Mouse (Mus musculus): ENCODE measurements at regions not wholly inside any gene's neighbourhood (a gene's known extent, or its start where the extent isn't known, plus 50 kb on each side); places are given as distances from the start of the nearest gene placed in this dataset.

DNA sequence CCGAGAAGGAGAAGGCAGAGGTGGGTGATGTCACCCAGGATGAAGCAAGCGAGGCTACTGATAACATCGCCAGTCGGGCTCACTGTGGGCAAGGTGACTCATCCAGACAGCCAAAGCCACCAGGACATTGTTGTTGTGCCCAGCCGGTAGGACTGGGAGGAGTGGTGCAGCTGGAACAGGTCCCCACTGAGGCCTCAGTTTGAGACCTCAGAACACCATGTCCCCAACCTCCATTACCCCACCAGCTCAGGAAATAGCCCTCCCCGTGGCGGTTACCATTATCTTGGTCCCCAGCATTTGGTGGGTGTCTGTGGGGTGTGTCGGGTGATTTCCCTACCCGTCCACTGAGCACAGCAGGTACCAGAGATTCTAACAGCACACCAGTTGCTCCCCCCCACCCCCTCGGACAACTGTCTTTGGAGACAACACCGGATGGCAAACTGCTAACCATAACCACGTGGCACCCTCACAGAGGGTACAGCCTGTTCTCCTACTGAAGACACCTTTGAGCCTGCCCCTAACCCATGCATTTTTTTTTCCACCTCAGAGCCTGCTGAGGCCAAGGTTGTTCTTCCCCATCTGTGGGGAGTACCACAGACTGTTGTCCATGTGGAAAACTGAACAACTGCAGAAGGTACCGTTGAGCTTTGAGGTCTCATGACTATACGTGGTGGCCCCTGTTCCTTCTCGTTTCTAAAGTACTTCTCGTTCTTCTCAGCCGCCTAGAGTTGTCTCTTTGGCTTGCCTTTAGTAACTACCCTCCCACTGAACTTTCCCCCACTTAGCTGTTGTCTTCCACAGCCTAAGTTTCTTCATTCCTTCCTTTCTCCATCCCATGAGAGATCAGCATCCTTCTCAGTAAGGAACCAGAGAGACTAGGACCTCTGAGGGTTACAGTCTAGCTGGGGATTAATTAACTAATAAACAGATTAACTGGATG lies 71.1 kb downstream of the Zfp36l2 start:
- peak; percentile 84 for TF ChIP-seq EP300 (IDR thresholded peaks at IDR 0.05; ENCODE audit: low read depth)
- no peak for TF ChIP-seq CTCF (IDR thresholded peaks at IDR 0.05; ENCODE audit: low read depth)
- peak; percentile 55 for ATAC-seq (ENCODE audit: insufficient read depth)
- Histone ChIP-seq H3K9ac (replicated peaks) (0 out of 2 replicates have a peak overlapping the region, but pooled peaks have one; percentile 27), H3K36me3 (replicated peaks; ENCODE audit: control insufficient read depth, insufficient read depth, low read depth) (no peaks in the 10 kb centered on the region), H3K9me3 (ENCODE audit: control insufficient read depth, low read length) (no peaks in the 10 kb centered on the region), H3K4me2 (ENCODE audit: low read depth) (peak overlapping the region; percentile 16; the same call in 1 of the 2 replicates), H3K27me3 (ENCODE audit: control insufficient read depth, insufficient read depth, low read length) (no peaks in the 10 kb centered on the region), H3K4me3 (ENCODE audit: insufficient read depth in 1 of 2, low read depth in 2 of 2, low read length in 2 of 2) (no peak overlapping the region), H3K4me1 (replicated peaks; ENCODE audit: control insufficient read depth in 2 of 2, insufficient read depth in 2 of 2, low read length in 1 of 2) (peaks cover 63 to 74% of the 10 kb centered on the region in 2 experiments), H3K27ac (peak overlapping the region; percentile 47)
- WGBS (ENCODE audit: insufficient replicate concordance), result 12% methylated on average over 17 of the region's 17 CpGs
- DNase-seq (ENCODE audit: low read depth in 3 of 3, low spot score in 3 of 3), result peak in 2 of 3 experiments; percentile 50 to 79

DNA sequence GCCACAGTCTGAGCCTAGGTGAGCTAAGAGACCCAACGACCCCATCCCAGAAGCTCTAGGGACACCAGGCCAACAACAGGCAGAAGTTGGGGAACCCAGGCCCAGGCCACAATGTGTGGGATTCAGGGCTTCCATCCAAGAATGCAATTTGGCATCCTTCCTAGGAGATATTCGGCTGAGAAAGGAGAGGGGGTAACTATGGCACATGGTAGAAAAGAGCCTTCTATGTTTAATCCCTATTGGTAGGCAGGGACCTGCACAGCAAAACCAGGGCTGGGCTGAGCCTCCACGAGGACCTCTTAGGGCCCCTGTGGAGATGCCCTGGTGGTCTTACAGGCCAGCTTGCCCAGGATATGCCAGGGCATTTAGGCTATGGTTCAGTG lies 71.8 kb downstream of the Zfp36l2 start:
- Histone ChIP-seq H3K4me1 (replicated peaks; ENCODE audit: control insufficient read depth in 2 of 2, insufficient read depth in 2 of 2, low read length in 1 of 2) (peaks cover 63 to 80% of the 10 kb centered on the region in 2 experiments), H3K4me3 (ENCODE audit: insufficient read depth in 1 of 2, low read depth in 2 of 2, low read length in 2 of 2) (no peak overlapping the region), H3K9me3 (ENCODE audit: control insufficient read depth, low read length) (no peaks in the 10 kb centered on the region), H3K9ac (replicated peaks) (peak overlapping the region; percentile 27; the same call in 1 of the 2 replicates), H3K27ac (peak overlapping the region; percentile 59), H3K27me3 (ENCODE audit: control insufficient read depth, insufficient read depth, low read length) (no peaks in the 10 kb centered on the region), H3K36me3 (replicated peaks; ENCODE audit: control insufficient read depth, insufficient read depth, low read depth) (no peaks in the 10 kb centered on the region), H3K4me2 (ENCODE audit: low read depth) (peak overlapping the region; percentile 16; the same call in 1 of the 2 replicates)
- no peak for TF ChIP-seq EP300 (IDR thresholded peaks at IDR 0.05; ENCODE audit: low read depth)
- TF ChIP-seq CTCF (IDR thresholded peaks at IDR 0.05; ENCODE audit: low read depth), result no peak
- DNase-seq (ENCODE audit: low read depth in 3 of 3, low spot score in 3 of 3) (no peak), ATAC-seq (ENCODE audit: insufficient read depth) (no peak)
- 43% methylated on average over 3 of the region's 3 CpGs for WGBS (ENCODE audit: insufficient replicate concordance)

DNA sequence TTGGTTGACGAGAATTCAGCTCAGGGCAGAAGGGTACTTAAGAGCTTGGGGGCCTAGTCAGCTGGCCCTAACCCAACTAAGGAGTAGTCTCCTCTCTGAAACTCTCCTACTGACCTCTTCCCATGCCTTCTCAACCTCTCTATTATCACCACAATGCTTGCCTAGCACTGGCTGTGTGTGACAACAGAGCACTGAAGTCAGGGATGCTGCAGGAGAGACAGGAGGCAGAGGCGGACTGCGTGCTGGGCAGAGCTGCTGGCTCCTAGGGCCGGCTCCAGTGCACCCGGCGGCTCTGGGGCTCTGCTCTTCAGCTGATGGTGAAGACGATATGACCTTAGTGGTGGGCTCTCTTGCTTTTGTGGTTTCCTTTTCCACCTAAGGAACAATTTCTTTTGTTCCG lies 72.6 kb downstream of the Zfp36l2 start:
- H3K27me3 ChIP-seq (ENCODE audit: control insufficient read depth, insufficient read depth, low read length), result no peaks in the 10 kb centered on the region
- H3K9ac ChIP-seq (replicated peaks), result peak overlapping the region; percentile 15; the same call in 1 of the 2 replicates
- no peaks in the 10 kb centered on the region for H3K36me3 ChIP-seq (replicated peaks; ENCODE audit: control insufficient read depth, insufficient read depth, low read depth)
- peak overlapping the region; percentile 20 for H3K27ac ChIP-seq
- DNase-seq (ENCODE audit: low read depth in 3 of 3, low spot score in 3 of 3), result no peak
- TF ChIP-seq CTCF (IDR thresholded peaks at IDR 0.05; ENCODE audit: low read depth) (no peak), EP300 (IDR thresholded peaks at IDR 0.05; ENCODE audit: low read depth) (no peak)
- WGBS (ENCODE audit: insufficient replicate concordance), result 33% methylated on average over 8 of the region's 8 CpGs
- H3K4me1 ChIP-seq (replicated peaks; ENCODE audit: control insufficient read depth in 2 of 2, insufficient read depth in 2 of 2, low read length in 1 of 2), result peaks cover 63 to 79% of the 10 kb centered on the region in 2 experiments
- no peak for ATAC-seq (ENCODE audit: insufficient read depth)
- no peak overlapping the region for H3K4me2 ChIP-seq (ENCODE audit: low read depth)
- H3K9me3 ChIP-seq (ENCODE audit: control insufficient read depth, low read length), result no peaks in the 10 kb centered on the region
- no peak overlapping the region for H3K4me3 ChIP-seq (ENCODE audit: insufficient read depth in 1 of 2, low read depth in 2 of 2, low read length in 2 of 2)

DNA sequence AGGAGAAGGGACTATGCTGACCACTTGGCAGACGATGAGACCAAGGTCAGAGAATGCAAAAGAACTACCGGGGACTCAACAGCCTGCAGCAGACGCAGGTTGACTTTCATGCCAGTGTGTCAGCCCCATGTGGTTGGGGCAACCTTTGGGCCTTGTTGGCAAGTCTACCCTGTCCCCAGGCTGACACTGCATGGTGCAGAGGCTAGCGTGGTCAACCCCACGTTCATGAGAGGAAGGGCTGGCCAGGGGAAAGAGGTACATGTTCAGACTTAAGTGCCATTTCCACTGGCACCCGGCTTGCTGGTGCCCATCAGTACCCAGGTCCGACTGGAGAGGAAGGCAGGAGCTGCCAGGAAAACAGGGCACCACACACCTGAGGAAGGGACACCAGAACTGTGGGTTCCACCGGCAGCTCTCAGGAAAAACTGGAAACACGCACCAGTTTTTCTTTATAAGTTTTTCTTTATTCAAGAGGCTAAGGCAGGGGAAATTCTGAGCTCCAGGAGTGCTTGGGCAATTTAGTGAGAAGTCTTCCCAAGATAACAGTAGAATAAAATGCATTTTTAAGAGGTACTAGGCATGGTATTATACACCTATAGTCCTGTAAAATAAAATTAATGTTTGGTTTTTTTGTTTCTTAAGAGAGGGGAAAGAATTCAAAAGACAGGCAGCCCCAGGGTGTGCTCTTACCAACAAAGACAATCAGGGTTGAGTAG lies 73.3 kb downstream of the Zfp36l2 start:
- peak overlapping the region; percentile 20 for H3K27ac ChIP-seq
- peak overlapping the region; percentile 45 for H3K9ac ChIP-seq (replicated peaks)
- H3K27me3 ChIP-seq (ENCODE audit: control insufficient read depth, insufficient read depth, low read length), result no peaks in the 10 kb centered on the region
- DNase-seq (ENCODE audit: low read depth in 3 of 3, low spot score in 3 of 3), result no peak
- H3K4me2 ChIP-seq (ENCODE audit: low read depth), result no peak overlapping the region
- peaks cover 63 to 73% of the 10 kb centered on the region in 2 experiments for H3K4me1 ChIP-seq (replicated peaks; ENCODE audit: control insufficient read depth in 2 of 2, insufficient read depth in 2 of 2, low read length in 1 of 2)
- no peaks in the 10 kb centered on the region for H3K36me3 ChIP-seq (replicated peaks; ENCODE audit: control insufficient read depth, insufficient read depth, low read depth)
- TF ChIP-seq CTCF (IDR thresholded peaks at IDR 0.05; ENCODE audit: low read depth), result no peak
- TF ChIP-seq EP300 (IDR thresholded peaks at IDR 0.05; ENCODE audit: low read depth), result no peak; the same call in 1 of the 2 replicates
- peak; percentile 7 for ATAC-seq (ENCODE audit: insufficient read depth)
- WGBS (ENCODE audit: insufficient replicate concordance), result 37% methylated on average over 9 of the region's 9 CpGs
- no peaks in the 10 kb centered on the region for H3K9me3 ChIP-seq (ENCODE audit: control insufficient read depth, low read length)
- H3K4me3 ChIP-seq (ENCODE audit: insufficient read depth in 1 of 2, low read depth in 2 of 2, low read length in 2 of 2), result no peak overlapping the region

Data from liver, embryonic 14.5 days (tissue).